ENCODE assay signal across 16 mouse cellular contexts in genomic region chr9:52768056-52768455, GRCm38 (mm10).
DNase-seq lines count a peak whose midpoint lies in the region; ATAC-seq and TF ChIP-seq lines count a peak whose summit lies in the region.
"Had no signal": no experiment of that assay in that cellular context is flagged by ENCODE, and none has a peak within 500 bp of the region (broad histone marks: within the 10 kb centered on the region; RNA-seq: fewer than 3 reads in every experiment).

No protein-coding gene starts in this region.

- no peak overlapping the region for H3K9ac ChIP-seq in forebrain, embryonic 16.5 days (replicated peaks; ENCODE audit: low read depth, low read length)
- H3K9ac ChIP-seq in forebrain, embryonic 13.5 days, result no peak overlapping the region
- no peak overlapping the region for H3K9ac ChIP-seq in lung, postnatal 0 days (replicated peaks; ENCODE audit: low read depth)
- H3K9ac ChIP-seq: limb, embryonic 12.5 days; midbrain, embryonic 12.5 days had no signal

- peak; percentile 5 for DNase-seq in lung, postnatal 0 days (ENCODE audit: low spot score)
- DNase-seq in lung, postnatal 10 days, result no peak
- peak; percentile 56 to 57 for DNase-seq in cerebellum, postnatal 25 days
- DNase-seq in lung, postnatal 36 days, result peak; percentile 3
- no peak for DNase-seq in kidney, postnatal 25 days
- DNase-seq: adrenal gland, postnatal 36 days; B cell, adult 2 months; kidney, adult 9 months; thymus, adult 2 months had no signal

- no peak for TF ChIP-seq EP300 in lung, postnatal 0 days (IDR thresholded peaks at IDR 0.05)

- H3K4me2 ChIP-seq in forebrain, embryonic 16.5 days (ENCODE audit: low read length), result no peak overlapping the region
- no peak overlapping the region for H3K4me2 ChIP-seq in forebrain, embryonic 13.5 days
- H3K4me2 ChIP-seq in lung, postnatal 0 days (replicated peaks; ENCODE audit: low read depth, low read length), result no peak overlapping the region
- H3K4me2 ChIP-seq: limb, embryonic 12.5 days; midbrain, embryonic 12.5 days had no signal

- TF ChIP-seq CTCF in lung, postnatal 0 days (IDR thresholded peaks at IDR 0.05), result no peak

- H3K4me3 ChIP-seq in forebrain, embryonic 16.5 days (replicated peaks; ENCODE audit: low read length), result no peak overlapping the region
- H3K4me3 ChIP-seq in forebrain, embryonic 13.5 days, result no peak overlapping the region
- no peak overlapping the region for H3K4me3 ChIP-seq in lung, postnatal 0 days (ENCODE audit: low read depth, low read length)
- H3K4me3 ChIP-seq: erythroblast, embryonic 14.5 days; limb, embryonic 12.5 days; midbrain, embryonic 12.5 days had no signal

- H3K36me3 ChIP-seq in forebrain, embryonic 16.5 days (ENCODE audit: control insufficient read depth, insufficient read depth), result no peaks in the 10 kb centered on the region
- no peaks in the 10 kb centered on the region for H3K36me3 ChIP-seq in forebrain, embryonic 13.5 days (ENCODE audit: poor library complexity, severe bottlenecking)
- no peaks in the 10 kb centered on the region for H3K36me3 ChIP-seq in lung, postnatal 0 days (ENCODE audit: insufficient read depth, low read length)
- H3K36me3 ChIP-seq: limb, embryonic 12.5 days; midbrain, embryonic 12.5 days had no signal

- WGBS in forebrain, embryonic 16.5 days, result 64% methylated on average over 5 of the region's 5 CpGs
- 87% methylated on average over 5 of the region's 5 CpGs for WGBS in forebrain, embryonic 13.5 days
- WGBS in lung, postnatal 0 days, result 54% methylated on average over 5 of the region's 5 CpGs

- no peaks in the 10 kb centered on the region for H3K4me1 ChIP-seq in forebrain, embryonic 16.5 days (replicated peaks; ENCODE audit: control insufficient read depth, insufficient read depth, low read length)
- H3K4me1 ChIP-seq in forebrain, embryonic 13.5 days, result no peaks in the 10 kb centered on the region
- no peaks in the 10 kb centered on the region for H3K4me1 ChIP-seq in lung, postnatal 0 days (ENCODE audit: insufficient read depth, low read depth, low read length)
- H3K4me1 ChIP-seq: limb, embryonic 12.5 days; midbrain, embryonic 12.5 days had no signal

- no peaks in the 10 kb centered on the region for H3K27me3 ChIP-seq in forebrain, embryonic 16.5 days (replicated peaks; ENCODE audit: control insufficient read depth, insufficient read depth, low read length)
- H3K27me3 ChIP-seq in forebrain, embryonic 13.5 days, result no peaks in the 10 kb centered on the region
- H3K27me3 ChIP-seq in lung, postnatal 0 days (replicated peaks; ENCODE audit: insufficient read depth, low read length), result no peaks in the 10 kb centered on the region
- H3K27me3 ChIP-seq: limb, embryonic 12.5 days; midbrain, embryonic 12.5 days had no signal

- peak; percentile 28; the same call in 1 of the 2 replicates for ATAC-seq in forebrain, embryonic 16.5 days
- ATAC-seq in forebrain, embryonic 13.5 days, result no peak
- ATAC-seq in lung, postnatal 0 days, result no peak
- no peak for ATAC-seq in activated CD4-positive, CD25-positive, alpha-beta regulatory T cell, adult 4 months
- ATAC-seq: hindbrain, embryonic 16.5 days had no signal

- no peaks in the 10 kb centered on the region for H3K9me3 ChIP-seq in forebrain, embryonic 16.5 days (ENCODE audit: control insufficient read depth, low read length)
- no peaks in the 10 kb centered on the region for H3K9me3 ChIP-seq in forebrain, embryonic 13.5 days (replicated peaks)
- H3K9me3 ChIP-seq in lung, postnatal 0 days (ENCODE audit: low read length), result no peaks in the 10 kb centered on the region
- H3K9me3 ChIP-seq: limb, embryonic 12.5 days; midbrain, embryonic 12.5 days had no signal

- no peak overlapping the region for H3K27ac ChIP-seq in forebrain, embryonic 16.5 days (ENCODE audit: low read length)
- H3K27ac ChIP-seq in forebrain, embryonic 13.5 days, result no peak overlapping the region
- no peak overlapping the region for H3K27ac ChIP-seq in lung, postnatal 0 days (ENCODE audit: low read length)
- H3K27ac ChIP-seq: limb, embryonic 12.5 days; midbrain, embryonic 12.5 days had no signal

Comparison
In these comparisons a context has a peak if more than half of its experiments do, and no peak if none do; other contexts are left out.
1. DNase-seq: peak in lung, postnatal 0 days (single experiment), cerebellum, postnatal 25 days (2 of 2) and lung, postnatal 36 days (single experiment); none in lung, postnatal 10 days (single experiment) and kidney, postnatal 25 days (0 of 2).